In the genomic region with DNA sequence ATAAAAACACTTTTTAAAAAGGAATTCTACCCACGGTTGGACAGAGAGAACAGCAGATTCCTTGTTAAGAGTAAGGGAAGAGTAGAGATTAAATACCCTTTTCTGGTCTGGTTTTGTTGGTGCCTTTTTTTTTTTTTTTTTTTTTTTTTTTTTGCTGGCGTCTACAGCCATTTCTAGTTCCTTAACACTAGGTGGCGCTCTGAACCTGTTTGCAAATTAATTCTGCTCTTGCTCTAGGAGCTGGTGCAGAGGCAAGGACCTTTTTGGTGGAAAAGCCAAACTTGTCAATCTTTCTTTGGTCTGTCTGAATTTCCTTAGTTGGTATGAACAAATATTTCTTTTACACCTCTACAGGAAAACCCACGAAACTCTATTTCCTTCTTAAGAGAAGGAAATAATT, we compare ENCODE assay signal across 8 mouse cellular contexts. TPM values are rescaled to one million over a fixed set of nuclear protein-coding genes. Genes with fewer than 3 reads are reported as not detected.
A peak's percentile ranks its signal among the peaks of the same experiment; 100 is the strongest.
DNase-seq lines count a peak whose midpoint lies in the region; ATAC-seq lines count a peak whose summit lies in the region.

No protein-coding gene starts in this region.

- H3K27ac ChIP-seq in heart, embryonic 11.5 days (ENCODE audit: low read depth, low read length): no peak overlapping the region

- no peak overlapping the region for H3K4me2 ChIP-seq in heart, embryonic 11.5 days

- no peak overlapping the region for H3K4me3 ChIP-seq in heart, embryonic 11.5 days (ENCODE audit: low read depth, low read length)

- H3K27me3 ChIP-seq in heart, embryonic 11.5 days (ENCODE audit: control insufficient read depth, insufficient read depth, low read length): no peaks in the 10 kb centered on the region; the same call in 1 of the 2 replicates

- H3K36me3 ChIP-seq in heart, embryonic 11.5 days (ENCODE audit: control insufficient read depth, insufficient read depth, low read length): peaks cover 2% of the 10 kb centered on the region

- H3K9me3 ChIP-seq in heart, embryonic 11.5 days (replicated peaks; ENCODE audit: control insufficient read depth, low read length): no peaks in the 10 kb centered on the region

- H3K9ac ChIP-seq in heart, embryonic 11.5 days (ENCODE audit: low read depth, low read length): no peak overlapping the region

- no peak for ATAC-seq in heart, embryonic 11.5 days (replicated peaks; ENCODE audit: insufficient number of reproducible peaks, low FRiP score, low TSS enrichment)

- H3K4me1 ChIP-seq in heart, embryonic 11.5 days (ENCODE audit: control insufficient read depth, insufficient read depth, low read length): peaks cover 5% of the 10 kb centered on the region; the same call in 1 of the 2 replicates

- WGBS in heart, embryonic 11.5 days (ENCODE audit: insufficient replicate concordance): under 1% methylated on average over 4 of the region's 4 CpGs

- peak; percentile 54 to 71 for DNase-seq in heart, adult 18-20 months
- DNase-seq in thymus, postnatal 14 days: peak; percentile 52
- no peak for DNase-seq in thymus, postnatal 36 days
- peak; percentile 62 for DNase-seq in embryo, embryonic 11.5 days (ENCODE audit: low read depth, low spot score)
- DNase-seq in retina, postnatal 1 day: peak; percentile 78
- DNase-seq in urinary bladder, adult 18-20 months (ENCODE audit: low spot score in 2 of 2): no peak
- no peak for DNase-seq in spleen, postnatal 14 days (ENCODE audit: low spot score in 2 of 2)

RNA-seq across cellular contexts. Expression of a gene that starts 3.0 kb away (rescaled TPM):
- 10 to 100 TPM; 12.2 to 12.4 TPM for total RNA-seq in heart, adult 18-20 months (2021)
- polyA plus RNA-seq in heart, embryonic 11.5 days (2014; fragmentation: Nextera tagmentation; extraction: Ambion mirVana): 64.3 and 72.5 TPM in 2 replicates

RNA-seq across cellular contexts. Expression of a gene that starts 8.2 kb away (rescaled TPM):
- not detected for total RNA-seq in heart, adult 18-20 months (2021)
- polyA plus RNA-seq in heart, embryonic 11.5 days (2014; fragmentation: Nextera tagmentation; extraction: Ambion mirVana): not detected in 2 replicates

RNA-seq across cellular contexts. Expression of a gene that starts 33.7 kb away (rescaled TPM):
- total RNA-seq in heart, adult 18-20 months (2021): under 1 TPM; 0.28 to 0.84 TPM
- 1.2 and 1.3 TPM in 2 replicates for polyA plus RNA-seq in heart, embryonic 11.5 days (2014; fragmentation: Nextera tagmentation; extraction: Ambion mirVana)

RNA-seq across cellular contexts. Expression of a gene that starts 41.0 kb away (rescaled TPM):
- 10 to 100 TPM; 15.0 to 15.9 TPM for total RNA-seq in heart, adult 18-20 months (2021)
- 5.8 and 6.7 TPM in 2 replicates for polyA plus RNA-seq in heart, embryonic 11.5 days (2014; fragmentation: Nextera tagmentation; extraction: Ambion mirVana)

RNA-seq across cellular contexts. Expression of a gene that starts 50.2 kb away (rescaled TPM):
- 10 to 100 TPM; 10.1 to 11.4 TPM for total RNA-seq in heart, adult 18-20 months (2021)
- polyA plus RNA-seq in heart, embryonic 11.5 days (2014; fragmentation: Nextera tagmentation; extraction: Ambion mirVana): 24.1 and 32.7 TPM in 2 replicates

Comparison
In these comparisons a context has a peak if more than half of its experiments do, and no peak if none do; other contexts are left out.
1. DNase-seq: peak in heart, adult 18-20 months (2 of 2), thymus, postnatal 14 days (single experiment), embryo, embryonic 11.5 days (single experiment) and retina, postnatal 1 day (single experiment); none in thymus, postnatal 36 days (0 of 2), urinary bladder, adult 18-20 months (0 of 2) and spleen, postnatal 14 days (0 of 2).